Mouse (Mus musculus) adrenal gland, postnatal 14 days (tissue): ENCODE results near the gene Fyb2. TPM values are rescaled to one million over a fixed set of nuclear protein-coding genes. Genes with fewer than 3 reads are reported as not detected.

Source experiments
- DNase-seq: peaks from one replicate; pipeline ENCODE4 v3.0.0; 2021; ENCODE audit warnings: mixed read lengths
- total RNA-seq: library from RNA; stranded (reverse); gene quantifications from 2 replicates; pipeline ENCODE4 v1.2.3, GENCODE M21; 2021

Fyb2 gene
- total RNA-seq, 1 experiment from 2014 or later = 0.19 TPM

GRCm38 (mm10) chr4:104939535-104939934 is 26.3 kb downstream of the Fyb2 start:
- DNase-seq = no peak

- DNase-seq = no peak
These were observed 28.6 kb downstream of the Fyb2 start for GRCm38 (mm10) chr4:104941895-104942294.

- DNase-seq = no peak
These were observed 31.2 kb downstream of the Fyb2 start for GRCm38 (mm10) chr4:104944482-104944881.

DNA sequence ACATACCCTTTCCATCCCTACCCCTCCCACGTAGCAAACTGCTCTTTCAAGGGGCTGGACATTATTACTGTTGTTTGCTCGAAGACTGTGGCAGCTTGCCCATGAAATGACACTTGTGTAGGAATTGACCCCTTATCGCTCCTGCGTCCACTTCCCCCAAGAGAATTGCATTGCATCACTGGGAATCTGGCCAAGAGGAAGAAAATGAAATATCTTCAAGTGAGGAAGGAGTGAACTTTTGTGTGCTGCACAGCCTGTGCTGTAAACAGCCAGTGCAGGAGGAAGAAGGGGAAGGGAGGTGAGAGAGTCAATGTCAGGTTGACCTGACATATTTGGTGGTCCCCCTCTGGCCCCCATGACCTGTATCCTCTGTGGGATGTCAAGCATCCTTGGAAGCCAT is 35.6 kb downstream of the Fyb2 start:
- peak; percentile 39 for DNase-seq

DNA sequence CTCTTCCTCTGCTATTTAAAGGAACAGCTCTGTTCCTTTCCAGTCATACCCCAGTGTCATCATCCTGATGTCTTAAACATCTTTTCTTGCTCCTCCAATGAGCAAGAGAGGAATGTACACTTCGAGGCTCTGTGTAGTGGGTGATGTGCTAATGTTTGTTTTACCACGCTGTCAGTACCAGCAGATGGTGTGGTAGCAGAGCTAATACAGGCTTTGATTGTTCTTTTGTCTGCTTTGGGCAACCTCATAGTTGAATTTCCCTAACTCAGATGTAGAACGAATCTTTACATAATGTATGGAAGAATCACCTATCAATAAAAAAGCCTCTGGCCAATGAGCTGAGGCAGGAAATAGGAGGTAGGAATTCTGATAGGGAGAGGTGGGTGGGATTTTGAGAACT is 36.0 kb downstream of the Fyb2 start:
- DNase-seq = no peak

GRCm38 (mm10) chr4:104951280-104951878 is 38.1 kb downstream of the Fyb2 start:
- DNase-seq = no peak

DNA sequence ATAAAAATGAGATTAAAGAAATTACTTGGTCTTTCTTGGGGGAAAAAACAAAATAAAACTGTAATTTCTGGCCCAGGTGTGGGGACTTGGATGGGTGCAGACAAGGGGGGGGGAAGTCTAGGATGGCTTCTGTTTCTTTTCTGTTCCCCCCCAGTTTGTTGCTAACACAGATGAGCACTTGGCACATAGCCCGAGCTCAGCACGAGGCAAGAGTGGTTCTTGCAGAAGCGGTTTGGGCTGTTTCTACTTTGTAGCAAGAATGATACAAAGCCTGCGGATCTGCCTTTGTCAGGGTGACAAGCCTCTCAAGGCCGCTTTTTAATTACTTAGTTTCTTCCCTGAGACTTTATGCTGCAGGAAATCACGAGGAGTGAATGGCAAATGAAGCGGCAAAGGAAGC is 43.4 kb downstream of the Fyb2 start:
- DNase-seq = no peak

- no peak for DNase-seq
These were observed 48.2 kb downstream of the Fyb2 start for GRCm38 (mm10) chr4:104961431-104961830.

GRCm38 (mm10) chr4:104972606-104973005 is 59.4 kb downstream of the Fyb2 start:
- DNase-seq = no peak

GRCm38 (mm10) chr4:104975162-104975830 is 62.0 kb downstream of the Fyb2 start:
- peak; percentile 19 for DNase-seq

- no peak for DNase-seq
These were observed 72.8 kb downstream of the Fyb2 start for GRCm38 (mm10) chr4:104985960-104986632.

DNA sequence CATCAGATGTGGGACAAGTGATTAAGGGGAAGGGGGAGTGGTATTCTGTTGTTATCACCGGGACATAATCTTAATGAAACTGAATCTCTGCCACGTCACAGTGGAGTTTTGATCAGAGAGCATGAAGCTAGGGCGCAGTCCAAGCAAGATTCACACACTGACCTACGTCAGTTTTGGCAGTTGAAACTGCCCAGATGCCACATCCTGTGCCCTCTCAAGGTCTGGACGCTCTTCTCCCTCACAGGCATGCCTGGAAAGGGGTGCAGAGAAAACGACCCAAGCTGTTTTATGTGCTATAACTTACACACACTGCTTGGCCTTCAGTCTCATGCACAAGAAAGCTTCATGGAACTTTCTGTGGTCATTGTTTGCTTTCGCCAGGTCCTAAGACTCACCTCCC is 74.4 kb downstream of the Fyb2 start:
- no peak for DNase-seq

GRCm38 (mm10) chr4:104988102-104988501 is 74.8 kb downstream of the Fyb2 start:
- peak; percentile 8 for DNase-seq

DNA sequence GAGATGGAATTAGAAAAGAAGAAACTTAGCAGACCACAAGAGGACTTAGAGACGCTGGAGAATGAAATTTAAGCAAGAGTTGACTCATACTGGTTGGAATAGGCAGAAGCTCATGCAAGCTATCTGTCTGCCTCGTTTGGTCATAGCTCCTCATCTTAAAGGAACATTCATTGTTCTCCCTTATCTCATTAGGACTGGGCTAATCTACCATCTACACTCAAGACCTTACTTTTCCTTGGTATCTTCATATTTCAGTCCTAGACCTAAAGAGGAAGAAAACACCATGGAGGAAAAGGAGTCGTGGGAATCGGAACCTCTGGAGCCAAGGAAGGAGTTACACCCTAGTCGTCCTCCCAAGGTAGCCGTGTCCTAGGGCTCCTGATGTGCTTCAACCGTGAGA is 75.5 kb downstream of the Fyb2 start:
- no peak for DNase-seq

GRCm38 (mm10) chr4:104990016-104990415 is 76.8 kb downstream of the Fyb2 start:
- peak; percentile 9 for DNase-seq

- no peak for DNase-seq
These were observed 77.4 kb downstream of the Fyb2 start for GRCm38 (mm10) chr4:104990686-104991085.

GRCm38 (mm10) chr4:104992271-104992670 is 79.0 kb downstream of the Fyb2 start:
- no peak for DNase-seq

DNA sequence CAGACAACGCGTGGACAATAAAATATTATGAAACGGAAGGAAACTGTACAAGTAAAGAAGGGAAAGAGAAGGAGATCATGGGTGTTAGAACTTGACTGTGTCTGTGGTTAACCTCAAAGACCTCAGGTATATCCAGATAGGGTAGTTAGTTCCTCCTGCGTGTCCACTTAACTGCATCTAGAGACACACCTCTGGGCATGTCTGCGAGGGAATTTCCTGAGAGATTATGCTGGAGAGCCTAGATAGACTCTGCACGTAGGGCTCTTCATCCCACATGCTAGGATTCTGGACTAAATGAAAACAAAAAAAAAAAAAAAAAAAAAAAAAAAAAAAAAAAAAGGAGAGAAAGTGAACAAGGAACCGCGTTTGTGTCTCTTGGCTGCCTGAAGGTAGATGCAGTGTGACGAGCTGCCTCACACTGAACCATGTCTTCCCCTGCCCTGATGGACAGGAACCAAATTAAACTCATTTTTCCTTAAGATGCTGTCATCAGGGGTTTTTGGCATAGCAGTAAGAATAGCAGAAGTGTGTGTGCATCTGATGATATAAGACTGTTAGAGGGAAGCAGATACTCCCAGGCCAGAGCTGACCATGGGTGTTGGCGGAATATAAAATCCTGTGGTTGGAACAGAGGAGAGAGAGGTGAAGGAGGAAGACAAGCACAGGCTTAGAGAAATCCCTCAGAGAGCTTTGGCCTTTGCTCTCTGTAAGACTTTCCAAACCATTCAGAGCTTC is 80.1 kb downstream of the Fyb2 start:
- DNase-seq = no peak

- no peak for DNase-seq
These were observed 86.4 kb downstream of the Fyb2 start for GRCm38 (mm10) chr4:104999702-105000101.

DNA sequence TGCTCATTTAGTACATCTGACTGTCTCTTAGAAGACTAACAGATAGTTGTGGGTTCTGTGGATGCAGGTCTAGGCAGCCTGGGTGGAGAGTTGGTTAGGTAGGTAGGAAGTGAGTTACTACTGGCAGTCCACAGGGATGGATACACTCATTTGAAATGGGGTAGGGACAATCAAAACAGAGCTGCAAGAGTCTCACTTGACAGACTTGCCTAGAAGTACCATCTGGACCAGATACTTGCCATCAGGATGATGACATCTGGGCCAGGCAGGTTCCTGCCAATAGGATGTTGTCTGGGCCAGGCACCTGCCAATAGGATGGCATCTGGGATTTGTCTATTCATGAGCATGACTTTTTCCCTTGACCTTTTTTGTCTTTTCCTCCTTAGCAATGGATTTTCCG is 88.5 kb downstream of the Fyb2 start:
- no peak for DNase-seq

DNA sequence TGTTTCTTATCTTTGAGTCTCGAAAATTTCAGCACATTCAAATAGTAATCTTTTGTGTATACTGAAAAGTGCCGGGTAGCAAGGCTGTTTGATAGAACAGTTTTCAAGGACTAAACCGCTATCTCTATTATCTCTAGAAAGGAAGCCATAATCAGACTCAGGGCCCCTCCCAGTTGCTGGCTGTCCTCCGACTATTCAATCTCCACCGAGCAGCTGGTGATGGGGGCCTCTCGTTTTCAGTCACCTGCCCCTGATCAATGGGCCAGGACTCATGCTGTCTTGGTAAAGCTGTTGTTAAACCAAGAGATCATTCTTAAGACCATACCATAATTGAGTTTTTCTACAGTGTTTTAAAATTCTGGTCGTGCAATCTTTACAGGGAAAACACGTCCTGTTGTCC is 90.9 kb downstream of the Fyb2 start:
- no peak for DNase-seq

- DNase-seq = peak; percentile 5
These were observed 91.4 kb downstream of the Fyb2 start for GRCm38 (mm10) chr4:105004649-105005048.
